Mouse (Mus musculus) stomach, embryonic 16.5 days (tissue): Measurements from ENCODE around the gene Ldhc. TPM values are rescaled to one million over a fixed set of nuclear protein-coding genes. Genes with fewer than 3 reads are reported as not detected.

Experiments used
- ATAC-seq: fragments of 200-750 bp; cut with Nextera tagmentation; 2 replicates; pipeline ENCODE4 v1.8.0; 2017; ENCODE audit warnings: moderate number of reproducible peaks, moderate TSS enrichment; ENCODE audit not compliant: insufficient read depth, low FRiP score
- H3K27ac ChIP-seq: fragments of 300-500 bp; sonication (generic); 2 replicates; pipeline ENCODE4 v1.5.1; 2014; ENCODE audit warnings: low read length
- H3K27me3 ChIP-seq: fragments of 300-500 bp; sonication (generic); 2 replicates; pipeline ENCODE4 v1.6.1; 2014; ENCODE audit warnings: low read length, control low read depth, mixed read lengths; ENCODE audit not compliant: control insufficient read depth, insufficient read depth
- H3K36me3 ChIP-seq: fragments of 300-500 bp; sonication (generic); 2 replicates; pipeline ENCODE4 v1.6.1; 2014; ENCODE audit warnings: low read length; ENCODE audit not compliant: control insufficient read depth, insufficient read depth
- H3K4me1 ChIP-seq: fragments of 300-500 bp; sonication (generic); 2 replicates; pipeline ENCODE4 v1.6.1; 2014; ENCODE audit warnings: low read length, control low read depth, mixed read lengths; ENCODE audit not compliant: control insufficient read depth, insufficient read depth
- H3K4me2 ChIP-seq: fragments of 300-500 bp; sonication (generic); 2 replicates; pipeline ENCODE4 v1.6.1; 2014; ENCODE audit warnings: low read depth, low read length, mixed read lengths
- H3K4me3 ChIP-seq: fragments of 300-500 bp; sonication (generic); replicated peaks from 2 replicates; pipeline ENCODE4 v1.5.1; 2014; ENCODE audit warnings: mild to moderate bottlenecking, low read length
- H3K9ac ChIP-seq: fragments of 300-500 bp; sonication (generic); 2 replicates; pipeline ENCODE4 v1.6.1; 2014; ENCODE audit warnings: low read length
- H3K9me3 ChIP-seq: fragments of 300-500 bp; sonication (generic); replicated peaks from 2 replicates; pipeline ENCODE4 v1.6.1; 2016; ENCODE audit warnings: low read length, control low read depth; ENCODE audit not compliant: control insufficient read depth
- WGBS: fragments of 180-500 bp; shearing (Covaris S2); extraction: QIAGEN DNeasy Blood & Tissue Kit; methylation state at CpG from one replicate; pipeline ENCODE4 v1.1.7; 2014; 5-methylcytosine and 5-hydroxymethylcytosine counted together
- polyA plus RNA-seq: library from polyadenylated mRNA; unstranded; fragments of >200 nt; fragmentation: Nextera tagmentation; extraction: Ambion mirVana; gene quantifications from 2 replicates; pipeline ENCODE4 v1.2.1, GENCODE M21; 2015

Gene Ldhc
- polyA plus RNA-seq, 1 experiment from 2014 or later = not detected

GRCm38 (mm10) chr7:46918678-46919371 lies 57.8 kb downstream of the Ldhc start:
- Histone ChIP-seq H3K4me2 (peak overlapping the region; percentile 63), H3K27ac (peak overlapping the region; percentile 98), H3K4me1 (peaks cover 13% of the 10 kb centered on the region; the same call in 1 of the 2 replicates), H3K9ac (peak overlapping the region; percentile 98), H3K36me3 (no peaks in the 10 kb centered on the region), H3K4me3 (peak overlapping the region; percentile 92), H3K9me3 (no peaks in the 10 kb centered on the region), H3K27me3 (no peaks in the 10 kb centered on the region)
- no peak for ATAC-seq
- 12% methylated on average over 13 of the region's 13 CpGs for WGBS

DNA sequence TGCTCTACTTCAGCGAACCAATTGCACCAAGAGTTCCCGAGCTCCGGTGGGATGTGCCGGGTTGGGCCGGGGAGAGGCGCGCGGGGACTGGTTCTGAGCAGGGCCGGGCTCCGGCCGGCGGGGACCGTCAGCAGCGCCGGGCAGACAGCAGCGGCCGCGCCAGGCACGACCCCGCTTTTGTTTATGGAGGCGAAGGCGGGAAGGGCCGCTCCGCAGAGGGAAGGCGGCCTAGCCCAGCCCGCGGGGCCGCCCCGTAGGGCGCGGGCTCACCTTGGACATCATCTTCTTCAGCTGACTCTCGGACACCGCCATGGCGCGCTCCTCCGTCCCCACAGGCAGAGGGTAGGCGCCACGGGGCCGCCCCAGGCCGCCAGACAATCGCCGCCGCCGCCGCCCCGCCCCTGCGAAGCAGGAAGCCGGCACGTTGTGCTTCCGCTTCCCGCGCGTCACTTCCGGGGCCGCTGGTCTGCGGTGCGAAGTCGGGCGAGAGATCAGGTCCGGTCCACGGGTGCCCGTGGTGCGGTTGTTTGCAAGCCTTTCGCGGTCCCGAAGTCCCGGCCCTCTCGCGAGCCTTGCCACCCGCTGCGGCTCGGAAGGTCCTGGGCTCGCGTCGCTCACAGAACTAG lies 58.7 kb downstream of the Ldhc start, which contains the start of gene Tsg101:
TSS of gene Tsg101 (minus strand) at position 419 of the 626 bp plus-strand sequence.
- Histone ChIP-seq H3K27me3 (no peaks in the 10 kb centered on the region), H3K27ac (peak within 1 kb of the TSS; percentile 98), H3K4me2 (peak within 1 kb of the TSS; percentile 63), H3K4me3 (peak within 1 kb of the TSS; percentile 92), H3K36me3 (no peaks in the 10 kb centered on the region), H3K9me3 (no peaks in the 10 kb centered on the region), H3K4me1 (peaks cover 13% of the 10 kb centered on the region; the same call in 1 of the 2 replicates), H3K9ac (peak within 1 kb of the TSS; percentile 98)
- WGBS = under 1% methylated on average over 68 of the region's 75 CpGs
- ATAC-seq = peak; percentile 92

DNA sequence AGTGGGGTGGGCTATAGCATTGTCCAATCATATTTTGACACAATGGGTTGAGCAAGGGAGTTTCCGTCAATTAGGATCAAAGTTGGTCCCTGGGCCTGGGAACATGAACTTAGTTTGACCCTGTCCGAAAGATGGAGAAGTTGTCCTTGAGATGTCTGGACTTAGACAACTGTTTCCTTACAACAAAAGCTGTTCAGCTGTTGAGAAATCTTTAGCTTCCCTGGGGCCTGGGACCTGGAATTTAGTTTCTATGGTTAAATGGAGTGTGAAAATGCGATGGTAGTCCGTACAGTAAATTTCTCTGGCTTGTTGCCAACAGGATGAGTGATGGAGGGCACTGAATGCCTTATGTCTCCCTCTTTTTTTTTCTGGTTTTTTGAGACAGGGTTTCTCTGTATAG lies 61.1 kb downstream of the Ldhc start:
- Histone ChIP-seq H3K9ac (no peak overlapping the region), H3K4me3 (no peak overlapping the region), H3K9me3 (no peaks in the 10 kb centered on the region), H3K4me2 (no peak overlapping the region), H3K36me3 (no peaks in the 10 kb centered on the region), H3K27me3 (no peaks in the 10 kb centered on the region), H3K27ac (no peak overlapping the region), H3K4me1 (peaks cover 13% of the 10 kb centered on the region; the same call in 1 of the 2 replicates)
- WGBS = 64% methylated on average over 4 of the region's 4 CpGs
- no peak for ATAC-seq

Other genes with a start within 250 kb of the Ldhc start
- gene Sergef, start 221.4 kb upstream of the Ldhc start, polyA plus RNA-seq = 13.5 and 14.9 TPM in 2 replicates
- gene Tph1, start 188.7 kb upstream of the Ldhc start, polyA plus RNA-seq = 1.0 TPM in 2 replicates
- gene Saal1, start 150.5 kb upstream of the Ldhc start, polyA plus RNA-seq = 23.2 and 25.6 TPM in 2 replicates
- gene Saa3, start 145.5 kb upstream of the Ldhc start, polyA plus RNA-seq = 0.32 and 0.54 TPM in 2 replicates
- gene Saa4, start 128.6 kb upstream of the Ldhc start, polyA plus RNA-seq = 0.27 and 0.68 TPM in 2 replicates
- 0.48 TPM in 1 of 2 replicates, not detected in the other for gene Saa1, start 118.2 kb upstream of the Ldhc start, polyA plus RNA-seq
- gene Saa2, start 109.4 kb upstream of the Ldhc start, polyA plus RNA-seq = not detected in 2 replicates
- gene Hps5, start 65.1 kb upstream of the Ldhc start, polyA plus RNA-seq = 20.5 and 23.4 TPM in 2 replicates
- 50.0 and 51.6 TPM in 2 replicates for gene Gtf2h1, start 65.1 kb upstream of the Ldhc start, polyA plus RNA-seq
- gene Ldha, start 19.7 kb upstream of the Ldhc start, polyA plus RNA-seq = 1,904 and 2,036 TPM in 2 replicates
- 137 and 140 TPM in 2 replicates for gene Tsg101, start 58.8 kb downstream of the Ldhc start, polyA plus RNA-seq
- gene Uevld, start 97.3 kb downstream of the Ldhc start, polyA plus RNA-seq = 11.6 and 12.6 TPM in 2 replicates
- not detected in 2 replicates for gene Gm9999, start 122.4 kb downstream of the Ldhc start, polyA plus RNA-seq
- gene Spty2d1, start 147.2 kb downstream of the Ldhc start, polyA plus RNA-seq = 25.1 and 25.7 TPM in 2 replicates
- 27.9 and 29.9 TPM in 2 replicates for gene Tmem86a, start 189.4 kb downstream of the Ldhc start, polyA plus RNA-seq